Mouse (Mus musculus) activated CD4-positive, CD25-positive, alpha-beta regulatory T cell, adult 4 months (primary cell): ENCODE results near the gene Vmn1r82. TPM values are rescaled to one million over a fixed set of nuclear protein-coding genes. Genes with fewer than 3 reads are reported as not detected.

Experiments
- ATAC-seq: one replicate; pipeline ENCODE4 v1.8.0; 2017
- polyA plus RNA-seq, 2 experiments: library from polyadenylated mRNA; unstranded; fragments of 100-300 nt; shearing (Covaris generic); gene quantifications; one replicate each; pipeline ENCODE4 v1.2.1; 2017

Vmn1r82 gene
- not detected for polyA plus RNA-seq

- ATAC-seq, result no peak
These were observed at the start of gene Vmn1r82 for GRCm38 (mm10) chr7:12300130-12300529. Gene Vmn1r82 (plus strand): TSS chr7:12300430.

DNA sequence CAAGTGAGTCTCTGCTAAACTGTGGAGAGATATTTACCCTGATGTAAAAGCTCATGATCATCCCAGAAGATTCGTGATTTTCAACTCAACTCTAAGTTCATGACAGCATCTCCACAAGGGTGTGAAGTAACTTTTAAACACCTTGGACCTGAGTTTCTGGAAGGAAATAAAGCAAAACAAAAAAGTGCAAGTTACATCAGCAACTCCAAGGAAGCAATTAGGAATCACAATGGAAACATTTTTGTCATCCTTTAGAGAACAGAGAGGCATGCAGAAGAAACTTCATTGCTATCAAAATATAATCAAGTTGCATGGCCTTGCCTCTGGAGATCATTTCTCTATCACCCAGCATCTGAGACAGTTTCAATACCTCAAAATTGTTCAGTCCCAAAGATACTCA lies 32.1 kb upstream of the Vmn1r82 start, which contains the start of gene Vmn1r81:
Gene Vmn1r81 (minus strand): TSS at position 101 of the 400 bp plus-strand sequence.
- ATAC-seq, result no peak

GRCm38 (mm10) chr7:12329381-12329780 lies 29.2 kb downstream of the Vmn1r82 start, which contains the start of gene Vmn1r83:
Gene Vmn1r83 (minus strand): TSS chr7:12329481.
- ATAC-seq, result no peak

Other genes with a start within 250 kb of the Vmn1r82 start
- not detected for gene Vmn1r78, start 150.2 kb upstream of the Vmn1r82 start, polyA plus RNA-seq
- not detected for gene Vmn1r79, start 129.2 kb upstream of the Vmn1r82 start, polyA plus RNA-seq
- under 1 TPM in 1 of 2 experiments, not detected in 1; 0.12 TPM for gene Vmn1r80, start 111.1 kb upstream of the Vmn1r82 start, polyA plus RNA-seq
- gene Vmn1r81, start 32.2 kb upstream of the Vmn1r82 start, polyA plus RNA-seq, result under 1 TPM in 1 of 2 experiments, not detected in 1; 0.11 TPM
- gene Vmn1r83, start 29.1 kb downstream of the Vmn1r82 start, polyA plus RNA-seq, result not detected
- under 1 TPM in 1 of 2 experiments, not detected in 1; 0.19 TPM for gene Vmn1r84, start 68.8 kb downstream of the Vmn1r82 start, polyA plus RNA-seq
- 1 to 10 TPM; 3.1 to 3.6 TPM for gene Zfp551, start 122.3 kb downstream of the Vmn1r82 start, polyA plus RNA-seq
- 1 to 10 TPM; 6.2 TPM for gene Zfp606, start 177.9 kb downstream of the Vmn1r82 start, polyA plus RNA-seq
- not detected for gene 2900092C05Rik, start 212.1 kb downstream of the Vmn1r82 start, polyA plus RNA-seq